Mouse (Mus musculus): ENCODE results near the gene Fam169b. TPM values are rescaled to one million over a fixed set of nuclear protein-coding genes. Genes with fewer than 3 reads are reported as not detected.
A peak's percentile ranks its signal among the peaks of the same experiment; 100 is the strongest.
"Not testable (repeated sequence)": the region's sequence is repeated elsewhere in the genome, so short reads cannot be mapped to it uniquely, and the experiment has no call there.

Gene Fam169b
- total RNA-seq, 2 experiments from 2014 or later, result 0.22 to 0.23 TPM

DNA sequence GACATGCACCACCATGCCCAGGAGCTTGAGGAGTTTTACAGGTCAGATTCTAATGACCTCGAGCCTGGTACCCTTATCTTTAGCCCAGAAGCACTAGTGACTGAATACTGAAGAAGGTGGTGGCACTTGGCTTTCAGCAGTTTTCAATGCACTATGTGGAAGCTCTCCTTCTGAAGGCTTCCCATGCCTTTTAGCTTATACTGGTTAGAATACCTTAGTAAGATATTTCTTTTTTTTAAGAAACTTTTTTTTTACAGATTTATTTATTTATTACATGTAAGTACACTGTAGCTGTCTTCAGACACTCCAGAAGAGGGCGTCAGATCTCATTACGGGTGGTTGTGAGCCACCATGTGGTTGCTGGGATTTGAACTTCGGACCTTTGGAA is 9.5 kb downstream of the Fam169b start:
- not testable (repeated sequence) for DNase-seq (ENCODE audit: low spot score in 2 of 2)

DNA sequence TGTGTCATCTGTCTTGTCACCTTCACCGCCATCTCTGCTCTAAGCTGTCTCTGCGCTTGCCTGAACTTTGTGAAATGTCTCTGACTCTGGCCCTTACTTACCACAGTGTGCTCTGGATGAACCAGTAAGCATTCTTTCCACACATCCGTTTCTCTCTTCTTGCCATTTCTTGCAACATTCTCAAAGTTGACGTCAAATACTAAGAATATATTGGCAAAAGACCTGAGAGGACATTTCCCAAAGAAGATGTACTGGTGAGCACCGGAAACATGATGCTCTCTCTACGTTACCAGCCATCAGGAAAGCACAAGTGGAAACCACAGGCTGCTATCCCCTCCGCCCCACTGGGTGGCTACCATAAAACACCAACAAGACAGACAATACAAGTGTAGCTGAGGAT is 10.1 kb downstream of the Fam169b start:
- no peak for DNase-seq (ENCODE audit: low spot score in 2 of 2)

- no peak for DNase-seq (ENCODE audit: low spot score in 2 of 2)
These were observed 12.2 kb downstream of the Fam169b start for GRCm38 (mm10) chr7:68285851-68286298.

GRCm38 (mm10) chr7:68286526-68287481 is 13.2 kb downstream of the Fam169b start:
- no peak for DNase-seq (ENCODE audit: low spot score in 2 of 2)

DNA sequence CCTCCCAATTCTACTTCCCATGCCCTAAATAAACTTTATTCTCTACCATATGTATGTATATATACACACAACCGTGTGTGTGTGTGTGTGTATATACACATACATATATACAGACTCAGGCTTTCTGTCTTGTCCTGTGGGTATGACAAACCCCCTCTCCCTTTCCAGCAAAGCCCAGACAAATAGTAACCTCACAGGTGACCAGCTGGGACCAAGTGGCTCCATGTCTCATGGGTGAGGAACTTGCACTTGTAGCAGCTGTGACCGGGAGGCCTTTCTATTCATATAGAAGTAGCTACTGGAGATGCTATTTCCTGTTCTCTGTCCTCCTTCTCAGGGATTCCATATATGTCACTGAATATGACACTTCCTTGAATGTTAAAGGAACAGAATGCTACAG is 13.9 kb downstream of the Fam169b start:
- no peak for DNase-seq (ENCODE audit: low spot score in 2 of 2)

DNA sequence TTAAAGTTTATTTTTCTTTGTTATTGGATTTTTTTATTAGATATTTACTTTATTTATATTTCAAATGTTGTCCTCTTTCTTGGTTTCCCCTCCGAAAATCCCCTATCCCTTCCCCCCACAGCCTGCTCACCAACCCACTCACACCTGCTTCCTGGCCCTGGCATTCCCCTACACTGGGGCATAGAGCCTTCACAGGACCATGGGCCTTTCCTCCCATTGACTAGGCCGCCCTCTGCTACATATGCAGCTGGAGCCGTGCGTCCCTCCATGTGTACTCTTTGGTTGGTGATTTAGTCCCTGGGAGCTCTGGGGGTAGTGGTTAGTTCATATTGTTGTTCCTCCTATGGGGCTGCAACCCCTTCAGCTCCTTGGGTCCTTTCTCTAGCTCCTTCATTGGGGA is 14.4 kb downstream of the Fam169b start:
- not testable (repeated sequence) for DNase-seq (ENCODE audit: low spot score in 2 of 2)

GRCm38 (mm10) chr7:68289081-68289480 is 15.4 kb downstream of the Fam169b start:
- no peak for DNase-seq (ENCODE audit: low spot score in 2 of 2)

DNA sequence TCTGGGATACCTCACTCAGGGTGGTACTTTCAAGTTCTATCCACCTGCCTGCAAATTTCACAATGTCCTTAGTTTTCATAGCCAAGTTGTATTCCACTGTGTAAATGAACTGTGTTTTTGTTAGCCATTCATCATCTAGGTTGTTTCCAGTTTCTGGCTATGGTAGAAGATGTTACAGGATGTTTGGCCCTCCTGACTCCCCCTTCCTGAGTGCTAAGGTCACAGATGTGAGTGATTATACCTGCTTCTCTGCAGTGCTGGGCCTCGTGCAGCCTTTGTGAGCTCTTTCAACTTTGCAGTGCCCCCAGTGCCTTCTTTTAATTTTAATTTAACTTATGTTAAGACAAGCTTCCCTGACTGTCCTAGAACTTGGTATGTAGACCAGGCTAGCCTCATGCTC is 18.0 kb downstream of the Fam169b start:
- no peak for DNase-seq (ENCODE audit: low spot score in 2 of 2)

DNA sequence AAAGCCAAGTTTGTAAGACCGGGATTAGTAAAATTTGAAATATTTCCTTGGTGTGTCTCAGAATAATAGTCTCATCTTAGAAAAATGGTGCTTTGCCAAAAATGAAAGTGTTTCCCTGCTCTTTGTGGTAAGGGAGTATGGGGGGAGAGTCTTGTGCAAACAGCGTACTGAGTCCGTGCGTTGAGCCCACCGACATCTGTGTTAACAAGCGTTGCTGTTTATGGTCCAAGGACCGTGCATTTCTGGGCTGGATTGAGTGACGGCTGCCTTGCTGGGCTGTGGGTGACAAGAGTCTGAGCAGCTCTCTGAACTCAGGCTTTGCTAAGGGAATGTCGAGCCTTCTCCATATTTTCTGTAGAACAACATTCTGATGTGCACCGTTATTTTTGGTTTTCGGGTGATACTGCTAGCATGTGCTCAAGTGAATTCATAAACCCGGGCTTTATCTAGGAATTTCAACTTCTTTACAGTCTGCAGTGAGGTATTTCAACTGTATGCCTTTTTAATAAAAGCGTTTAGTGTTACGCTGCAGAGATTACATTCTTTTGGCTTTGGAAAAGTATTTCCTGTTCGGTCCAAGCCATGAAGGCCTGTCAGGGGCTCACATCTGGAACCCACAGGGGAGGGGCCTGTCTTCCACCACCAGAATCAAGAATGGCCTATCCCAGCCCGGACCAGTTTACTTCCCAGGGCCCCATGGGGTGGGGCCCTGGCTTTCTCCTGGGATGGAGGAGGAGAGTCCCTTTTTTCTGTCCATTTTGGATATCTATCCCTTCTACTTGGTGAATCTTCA is 20.6 kb downstream of the Fam169b start:
- no peak for DNase-seq (ENCODE audit: low spot score in 2 of 2)

- DNase-seq (ENCODE audit: low spot score in 2 of 2), result no peak
These were observed 22.8 kb downstream of the Fam169b start for GRCm38 (mm10) chr7:68296487-68296886.

- DNase-seq (ENCODE audit: low spot score in 2 of 2), result no peak
These were observed 24.9 kb downstream of the Fam169b start for GRCm38 (mm10) chr7:68298381-68299076.

DNA sequence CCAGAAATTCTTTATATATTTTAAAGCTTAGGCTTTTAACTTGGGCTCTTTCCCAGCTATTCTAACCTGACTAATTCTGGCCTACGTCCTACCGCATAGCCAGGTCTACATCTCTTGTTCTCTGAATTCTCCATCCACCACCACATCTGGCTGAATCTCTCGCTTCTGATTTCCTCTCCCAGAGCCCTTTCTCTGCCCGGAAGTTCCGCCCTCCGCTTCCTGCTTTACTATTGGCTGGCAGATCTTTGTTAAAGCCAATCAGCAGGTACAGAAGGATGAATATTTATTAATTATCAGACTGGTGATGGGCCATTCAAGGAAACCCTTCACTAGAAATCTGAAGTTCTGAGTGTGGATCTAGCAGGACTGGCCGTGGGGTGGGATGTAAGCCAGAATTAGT is 27.5 kb downstream of the Fam169b start:
- DNase-seq (ENCODE audit: low spot score in 2 of 2), result no peak

DNA sequence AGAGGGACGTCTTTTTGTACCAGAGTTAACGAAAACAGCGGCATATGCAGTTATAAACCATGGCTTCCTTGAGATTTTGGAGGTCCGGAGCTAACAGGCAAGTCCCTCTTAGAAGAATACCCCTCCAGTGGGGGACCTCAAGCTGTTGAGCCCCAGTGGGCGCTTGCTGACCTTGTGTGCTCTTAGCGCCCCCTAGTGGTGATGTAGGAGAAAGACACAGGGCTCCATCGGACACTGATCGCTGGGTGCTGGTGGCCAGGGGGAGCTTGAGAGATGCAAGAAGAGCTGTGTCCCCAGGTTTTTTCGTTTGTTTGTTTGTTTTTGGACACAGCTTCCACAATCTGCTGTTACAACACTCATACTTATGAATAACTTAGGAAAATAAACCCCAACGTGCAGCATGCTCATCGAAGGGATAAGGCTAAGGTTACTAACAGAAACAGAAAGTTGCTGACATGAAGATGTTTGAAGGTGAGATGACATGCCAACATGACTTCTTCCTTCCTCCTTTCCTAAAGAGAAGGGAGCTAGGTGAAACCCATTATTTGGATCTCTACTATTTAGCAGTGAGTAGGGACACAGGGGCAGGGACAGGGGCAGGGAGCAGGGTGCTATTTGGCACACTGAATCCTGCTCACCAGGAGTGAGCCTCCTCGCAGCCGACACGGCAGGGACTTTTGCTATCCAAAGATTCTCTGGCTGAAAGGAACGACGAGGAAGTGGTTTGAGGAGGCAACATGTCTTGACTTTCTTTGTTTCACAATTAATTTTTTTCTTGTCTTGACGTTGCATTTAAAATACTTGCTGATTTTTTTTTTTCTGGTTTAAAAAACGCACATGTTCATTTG is 29.2 kb downstream of the Fam169b start:
- peak; percentile 55 to 60 for DNase-seq (ENCODE audit: low spot score in 2 of 2)

- no peak for DNase-seq (ENCODE audit: low spot score in 2 of 2)
These were observed 30.0 kb downstream of the Fam169b start for GRCm38 (mm10) chr7:68303685-68304084.

GRCm38 (mm10) chr7:68305781-68306575 is 32.3 kb downstream of the Fam169b start:
- no peak for DNase-seq (ENCODE audit: low spot score in 2 of 2)

DNA sequence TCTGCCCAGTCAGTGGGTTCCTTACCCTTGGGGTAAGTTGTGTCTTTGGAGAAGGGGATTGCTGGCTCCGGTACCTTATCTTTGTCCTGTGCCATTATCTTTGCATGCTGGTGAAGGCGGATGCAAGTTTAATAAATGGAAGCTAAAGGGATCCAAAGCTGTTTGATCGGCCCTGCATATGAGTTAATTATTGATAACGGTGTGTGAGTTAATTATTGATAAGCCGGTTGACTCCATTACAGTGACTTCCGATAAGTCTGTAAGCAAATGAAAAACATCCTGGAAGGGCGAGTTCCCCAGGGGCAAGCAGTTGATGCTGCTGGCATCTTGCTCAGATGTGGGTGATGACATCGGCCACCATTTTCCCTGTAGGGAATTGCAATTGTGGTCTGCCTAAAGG is 33.1 kb downstream of the Fam169b start:
- no peak for DNase-seq (ENCODE audit: low spot score in 2 of 2)

- DNase-seq (ENCODE audit: low spot score in 2 of 2), result no peak
These were observed 37.8 kb downstream of the Fam169b start for GRCm38 (mm10) chr7:68311469-68311868.

DNA sequence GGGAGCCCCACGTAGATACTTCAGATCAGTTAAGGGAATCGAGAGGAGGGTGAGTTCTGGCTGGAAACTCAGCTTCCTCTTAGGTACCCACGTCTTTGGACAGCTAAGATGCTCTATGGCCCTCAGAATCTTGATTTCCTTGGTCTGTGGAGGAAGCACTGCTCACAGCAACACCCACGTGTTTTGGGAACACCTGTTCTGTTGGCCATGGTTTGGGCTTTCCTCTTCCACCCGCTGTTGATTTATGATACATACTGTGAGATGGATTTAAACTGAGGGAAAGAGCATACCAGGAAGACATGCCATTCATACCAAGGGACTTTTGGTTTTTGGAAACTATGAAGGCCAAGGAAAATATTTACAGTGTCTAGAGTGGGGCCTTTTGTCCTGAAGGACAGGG is 38.8 kb downstream of the Fam169b start:
- DNase-seq (ENCODE audit: low spot score in 2 of 2), result no peak

- no peak for DNase-seq (ENCODE audit: low spot score in 2 of 2)
These were observed 39.6 kb downstream of the Fam169b start for GRCm38 (mm10) chr7:68313038-68313782.

Measured in adrenal gland, adult 18-20 months (tissue).